Mouse (Mus musculus) frontal cortex, postnatal 10 days (tissue): ENCODE measurements around the gene Pard3.

Experiments
- DNase-seq, 2 experiments: peaks; one replicate each; pipeline ENCODE4 v3.0.0; 2022; ENCODE audit warnings: low spot score in 2 of 2, mixed read lengths in 1 of 2

Gene Pard3

GRCm38 (mm10) chr8:127284462-127285216 lies 220.9 kb downstream of the Pard3 start:
- DNase-seq, result no peak

GRCm38 (mm10) chr8:127287816-127288215 lies 224.1 kb downstream of the Pard3 start:
- no peak for DNase-seq

GRCm38 (mm10) chr8:127292307-127292706 lies 228.6 kb downstream of the Pard3 start:
- no peak for DNase-seq

GRCm38 (mm10) chr8:127293025-127293729 lies 229.5 kb downstream of the Pard3 start:
- DNase-seq, result no peak

- DNase-seq, result no peak
Observed at GRCm38 (mm10) chr8:127294061-127294460, 230.4 kb downstream of the Pard3 start.

- DNase-seq, result no peak
Observed at GRCm38 (mm10) chr8:127295848-127296247, 232.2 kb downstream of the Pard3 start.

- DNase-seq, result no peak
Observed at GRCm38 (mm10) chr8:127300493-127300892, 236.8 kb downstream of the Pard3 start.

- DNase-seq, result no peak
Observed at GRCm38 (mm10) chr8:127302847-127303445, 239.3 kb downstream of the Pard3 start.

- DNase-seq, result no peak
Observed at GRCm38 (mm10) chr8:127307026-127307425, 243.3 kb downstream of the Pard3 start.

- DNase-seq, result no peak
Observed at GRCm38 (mm10) chr8:127309363-127309762, 245.7 kb downstream of the Pard3 start.

- DNase-seq, result no peak
Observed at GRCm38 (mm10) chr8:127315811-127316210, 252.1 kb downstream of the Pard3 start.

GRCm38 (mm10) chr8:127317914-127318313 lies 254.2 kb downstream of the Pard3 start:
- DNase-seq, result no peak

GRCm38 (mm10) chr8:127318377-127319159 lies 254.9 kb downstream of the Pard3 start:
- DNase-seq, result no peak

GRCm38 (mm10) chr8:127320930-127321329 lies 257.2 kb downstream of the Pard3 start:
- DNase-seq, result no peak

- no peak for DNase-seq
Observed at GRCm38 (mm10) chr8:127323583-127324360, 260.1 kb downstream of the Pard3 start.

GRCm38 (mm10) chr8:127324836-127325570 lies 261.3 kb downstream of the Pard3 start:
- DNase-seq, result no peak

GRCm38 (mm10) chr8:127325749-127326148 lies 262.1 kb downstream of the Pard3 start:
- no peak for DNase-seq

GRCm38 (mm10) chr8:127330258-127331187 lies 266.8 kb downstream of the Pard3 start:
- DNase-seq, result no peak

- DNase-seq, result peak in 1 of 2 experiments; percentile 25
Observed at GRCm38 (mm10) chr8:127331751-127332150, 268.1 kb downstream of the Pard3 start.
